Mouse (Mus musculus) adrenal gland, postnatal 10 days (tissue): ENCODE results near the gene Mbl2. TPM values are rescaled to one million over a fixed set of nuclear protein-coding genes. Genes with fewer than 3 reads are reported as not detected.

Experiments used
- microRNA-seq: library from miRNA; unstranded; fragments of <30 nt; microRNA quantifications from one replicate; pipeline ENCODE4 v1.2.0, GENCODE M21; 2021
- total RNA-seq, 2 experiments: library from RNA; stranded (reverse); gene quantifications; 2 replicates each; pipeline ENCODE4 v1.2.3; 2021

The Mbl2 gene
- total RNA-seq, 2 experiments from 2014 or later = 23.7 to 42.2 TPM

Small RNA genes within 50 kb of the gene (microRNA-seq; reads per million reads assigned to microRNA genes)
- gene Gm24108 = not detected

Other genes with a start within 250 kb of the Mbl2 start
- gene Trpd52l3, start 229.2 kb upstream of the Mbl2 start, total RNA-seq = not detected
- gene Uhrf2, start 202.4 kb upstream of the Mbl2 start, total RNA-seq = 10 to 100 TPM; 33.5 to 45.6 TPM
- 10 to 100 TPM in 1 of 2 experiments, 1 to 10 TPM in 1; 6.3 to 14.0 TPM for gene Gldc, start 57.5 kb upstream of the Mbl2 start, total RNA-seq